Mouse (Mus musculus): Measurements from ENCODE around the gene Pycard. TPM values are rescaled to one million over a fixed set of nuclear protein-coding genes. Genes with fewer than 3 reads are reported as not detected.
A peak's percentile ranks its signal among the peaks of the same experiment; 100 is the strongest.
"Not testable (repeated sequence)": the region's sequence is repeated elsewhere in the genome, so short reads cannot be mapped to it uniquely, and the experiment has no call there.

The Pycard gene
- polyA plus RNA-seq, 1 experiment, result 19.9 TPM

DNA sequence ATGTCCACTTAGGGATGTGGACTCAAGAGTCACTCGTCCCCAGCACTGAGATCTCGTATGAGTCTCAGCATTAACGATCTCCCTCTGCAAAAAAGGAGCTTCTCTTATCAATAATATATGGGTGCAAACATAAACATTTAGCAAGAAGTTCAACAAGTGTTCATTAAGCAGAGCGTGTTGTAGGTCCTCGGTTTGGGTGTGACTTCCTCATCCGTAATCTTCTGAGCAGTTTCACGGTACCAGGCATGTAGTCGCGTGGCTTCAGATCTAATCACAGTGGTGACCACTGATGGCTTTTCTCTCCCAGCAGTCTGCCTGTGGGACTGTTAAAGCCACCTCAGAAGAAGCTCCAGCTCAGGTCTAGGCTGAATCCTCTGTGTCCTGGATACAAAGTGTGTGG is 30.7 kb upstream of the Pycard start:
- Histone ChIP-seq H3K27ac (ENCODE audit: control insufficient read depth, insufficient read depth, low read depth, low read length, poor library complexity) (peak overlapping the region; percentile 32; the same call in 1 of the 2 replicates), H3K4me3 (replicated peaks; ENCODE audit: control insufficient read depth, low read depth, low read length) (no peak overlapping the region), H3K4me1 (ENCODE audit: control insufficient read depth, insufficient read depth, low read length) (peaks cover 3% of the 10 kb centered on the region)
- TF ChIP-seq POLR2A (IDR thresholded peaks at IDR 0.05; ENCODE audit: borderline replicate concordance, control insufficient read depth, low read depth, low read length) (no peak), CTCF (IDR thresholded peaks at IDR 0.05; ENCODE audit: control insufficient read depth, insufficient read depth, low read length) (no peak)
- 54% methylated on average over 9 of the region's 9 CpGs for WGBS

DNA sequence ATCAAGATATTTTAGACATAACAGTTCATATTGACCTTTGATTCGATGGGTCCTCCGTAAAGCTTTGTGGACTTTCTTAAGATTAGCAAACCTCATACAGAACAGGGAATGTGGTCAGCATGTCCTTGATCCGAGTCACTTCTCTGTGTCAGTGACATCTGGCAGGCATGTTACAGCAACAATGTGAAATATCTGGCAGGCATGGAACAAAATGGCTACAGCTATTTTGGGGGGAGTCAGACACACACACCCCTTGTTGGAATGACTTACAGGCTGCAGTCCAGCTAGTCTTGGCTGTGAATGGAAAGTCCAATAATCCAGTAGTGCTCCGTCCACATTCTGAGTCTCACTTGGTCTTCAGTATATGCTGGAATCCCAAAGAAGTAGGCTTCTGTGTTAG is 29.9 kb upstream of the Pycard start:
- no peak overlapping the region for H3K4me3 ChIP-seq (replicated peaks; ENCODE audit: control insufficient read depth, low read depth, low read length)
- TF ChIP-seq POLR2A (IDR thresholded peaks at IDR 0.05; ENCODE audit: borderline replicate concordance, control insufficient read depth, low read depth, low read length) (no peak), CTCF (IDR thresholded peaks at IDR 0.05; ENCODE audit: control insufficient read depth, insufficient read depth, low read length) (no peak)
- 86% methylated on average over 4 of the region's 4 CpGs for WGBS
- peaks cover 3% of the 10 kb centered on the region for H3K4me1 ChIP-seq (ENCODE audit: control insufficient read depth, insufficient read depth, low read length)
- no peak overlapping the region for H3K27ac ChIP-seq (ENCODE audit: control insufficient read depth, insufficient read depth, low read depth, low read length, poor library complexity)

DNA sequence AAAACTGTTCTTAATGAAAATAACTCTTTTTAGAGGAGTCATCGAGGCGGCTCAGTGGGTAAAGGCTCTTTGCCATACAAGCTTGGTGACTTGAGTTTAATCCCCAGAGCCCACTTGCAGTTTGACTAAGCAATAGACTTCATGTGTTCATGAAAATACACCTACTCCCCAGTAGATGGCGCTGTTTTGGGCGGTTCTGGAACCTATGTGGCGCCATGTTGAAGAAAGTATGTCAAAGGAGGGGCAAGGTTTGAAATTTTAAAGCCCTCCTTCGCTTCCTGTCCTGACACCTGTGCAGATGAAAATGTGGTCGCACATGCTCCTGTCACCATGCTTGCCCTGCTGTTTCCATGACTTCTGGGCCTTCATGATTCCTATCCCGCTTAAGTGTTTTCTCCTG is 29.3 kb upstream of the Pycard start:
- Histone ChIP-seq H3K4me1 (ENCODE audit: control insufficient read depth, insufficient read depth, low read length) (peaks cover 3% of the 10 kb centered on the region), H3K27ac (ENCODE audit: control insufficient read depth, insufficient read depth, low read depth, low read length, poor library complexity) (no peak overlapping the region), H3K4me3 (replicated peaks; ENCODE audit: control insufficient read depth, low read depth, low read length) (no peak overlapping the region)
- TF ChIP-seq POLR2A (IDR thresholded peaks at IDR 0.05; ENCODE audit: borderline replicate concordance, control insufficient read depth, low read depth, low read length) (no peak), CTCF (IDR thresholded peaks at IDR 0.05; ENCODE audit: control insufficient read depth, insufficient read depth, low read length) (peak; percentile 36; the same call in 1 of the 2 replicates)
- WGBS, result 66% methylated on average over 8 of the region's 8 CpGs

DNA sequence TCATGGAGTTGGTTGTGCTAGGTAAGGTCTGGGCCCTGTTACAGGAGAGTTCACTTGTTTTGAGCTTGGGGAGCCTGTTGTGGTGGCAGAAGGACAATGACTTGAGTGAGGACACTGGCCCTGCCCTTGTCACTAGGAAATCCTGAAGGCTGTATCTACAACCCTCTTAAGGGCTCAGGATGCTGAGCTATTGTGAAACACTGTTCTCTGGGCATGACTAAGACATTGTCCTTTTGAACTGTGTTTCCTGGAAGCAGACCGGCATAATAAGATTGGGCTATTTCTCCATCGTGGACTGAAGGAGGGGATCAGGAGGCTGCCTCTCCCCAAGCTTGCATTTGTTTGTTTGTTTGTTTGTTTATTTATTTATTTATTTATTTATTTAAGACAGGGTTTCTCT is 25.5 kb upstream of the Pycard start:
- peaks cover 1% of the 10 kb centered on the region; the same call in 1 of the 2 replicates for H3K4me1 ChIP-seq (ENCODE audit: control insufficient read depth, insufficient read depth, low read length)
- H3K27ac ChIP-seq (ENCODE audit: control insufficient read depth, insufficient read depth, low read depth, low read length, poor library complexity), result no peak overlapping the region
- H3K4me3 ChIP-seq (replicated peaks; ENCODE audit: control insufficient read depth, low read depth, low read length), result no peak overlapping the region
- TF ChIP-seq CTCF (IDR thresholded peaks at IDR 0.05; ENCODE audit: control insufficient read depth, insufficient read depth, low read length) (no peak), POLR2A (IDR thresholded peaks at IDR 0.05; ENCODE audit: borderline replicate concordance, control insufficient read depth, low read depth, low read length) (no peak)
- WGBS, result 31% methylated on average over 2 of the region's 2 CpGs

DNA sequence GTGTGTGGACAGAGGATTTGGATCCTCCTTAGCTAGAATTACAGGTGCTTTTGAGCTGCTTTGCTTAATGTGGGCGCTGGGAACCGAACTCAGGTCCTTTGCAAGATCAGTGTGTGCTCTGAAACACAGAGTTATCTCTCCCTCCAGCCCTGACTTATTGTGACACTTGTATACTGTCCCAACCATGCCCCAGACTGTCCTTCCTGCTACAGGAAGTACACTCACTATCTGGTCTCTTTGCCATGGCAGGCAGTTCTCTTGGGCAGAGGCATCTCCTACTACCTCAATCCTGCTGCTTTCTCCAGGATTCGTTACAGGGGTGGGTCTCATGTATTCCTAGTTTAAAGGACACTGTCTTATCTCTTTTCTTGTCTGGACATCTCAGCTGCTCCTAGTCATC is 24.6 kb upstream of the Pycard start:
- H3K4me3 ChIP-seq (replicated peaks; ENCODE audit: control insufficient read depth, low read depth, low read length), result no peak overlapping the region
- WGBS, result 54% methylated on average over 3 of the region's 3 CpGs
- no peak overlapping the region for H3K27ac ChIP-seq (ENCODE audit: control insufficient read depth, insufficient read depth, low read depth, low read length, poor library complexity)
- TF ChIP-seq POLR2A (IDR thresholded peaks at IDR 0.05; ENCODE audit: borderline replicate concordance, control insufficient read depth, low read depth, low read length) (no peak), CTCF (IDR thresholded peaks at IDR 0.05; ENCODE audit: control insufficient read depth, insufficient read depth, low read length) (no peak)
- peaks cover 1% of the 10 kb centered on the region; the same call in 1 of the 2 replicates for H3K4me1 ChIP-seq (ENCODE audit: control insufficient read depth, insufficient read depth, low read length)

DNA sequence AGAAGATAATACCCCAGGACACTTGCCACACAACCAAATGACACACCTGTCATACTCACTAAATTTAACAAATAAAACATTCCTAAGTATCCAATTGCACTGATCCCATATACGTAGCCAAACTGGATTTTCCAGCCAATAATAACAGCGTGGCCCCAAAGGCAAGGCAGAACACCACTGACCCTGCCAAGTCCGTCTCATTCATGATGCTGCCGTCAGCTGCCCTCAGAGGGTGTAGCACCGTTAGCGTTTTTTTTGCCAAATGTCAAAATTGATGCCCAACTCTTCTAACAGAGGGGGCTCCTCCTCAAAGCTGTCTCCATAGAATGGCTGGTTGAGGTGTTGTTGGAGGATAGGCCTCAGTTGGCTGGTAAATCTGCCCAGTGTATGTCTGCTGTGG is 23.0 kb upstream of the Pycard start:
- Histone ChIP-seq H3K27ac (ENCODE audit: control insufficient read depth, insufficient read depth, low read depth, low read length, poor library complexity) (no peak overlapping the region), H3K4me1 (ENCODE audit: control insufficient read depth, insufficient read depth, low read length) (peaks cover 1% of the 10 kb centered on the region; the same call in 1 of the 2 replicates), H3K4me3 (replicated peaks; ENCODE audit: control insufficient read depth, low read depth, low read length) (no peak overlapping the region)
- TF ChIP-seq POLR2A (IDR thresholded peaks at IDR 0.05; ENCODE audit: borderline replicate concordance, control insufficient read depth, low read depth, low read length) (no peak), CTCF (IDR thresholded peaks at IDR 0.05; ENCODE audit: control insufficient read depth, insufficient read depth, low read length) (no peak)
- WGBS, result 87% methylated on average over 6 of the region's 6 CpGs

DNA sequence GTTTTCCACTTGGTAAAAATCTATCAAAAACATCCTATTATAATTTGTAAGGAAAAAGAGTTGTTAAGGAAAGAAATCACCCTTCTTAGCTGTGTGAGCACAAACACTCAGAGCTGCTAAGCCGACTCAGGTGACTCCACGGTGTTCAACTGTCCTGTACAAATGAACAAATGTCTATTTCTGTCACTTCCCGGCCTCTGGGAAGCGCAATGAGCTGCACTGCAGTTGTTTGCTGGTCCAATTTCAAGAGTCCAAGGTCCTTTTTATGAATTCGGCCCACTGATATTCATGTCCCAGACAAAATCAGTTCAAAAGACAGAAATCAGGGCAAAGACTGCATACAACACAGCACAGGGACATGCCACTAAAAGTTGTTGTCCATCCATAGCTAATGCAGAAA is 22.5 kb upstream of the Pycard start:
- WGBS, result 85% methylated on average over 5 of the region's 5 CpGs
- not testable (repeated sequence) for H3K27ac ChIP-seq (ENCODE audit: control insufficient read depth, insufficient read depth, low read depth, low read length, poor library complexity); H3K4me3 ChIP-seq (replicated peaks; ENCODE audit: control insufficient read depth, low read depth, low read length); H3K4me1 ChIP-seq (ENCODE audit: control insufficient read depth, insufficient read depth, low read length)

DNA sequence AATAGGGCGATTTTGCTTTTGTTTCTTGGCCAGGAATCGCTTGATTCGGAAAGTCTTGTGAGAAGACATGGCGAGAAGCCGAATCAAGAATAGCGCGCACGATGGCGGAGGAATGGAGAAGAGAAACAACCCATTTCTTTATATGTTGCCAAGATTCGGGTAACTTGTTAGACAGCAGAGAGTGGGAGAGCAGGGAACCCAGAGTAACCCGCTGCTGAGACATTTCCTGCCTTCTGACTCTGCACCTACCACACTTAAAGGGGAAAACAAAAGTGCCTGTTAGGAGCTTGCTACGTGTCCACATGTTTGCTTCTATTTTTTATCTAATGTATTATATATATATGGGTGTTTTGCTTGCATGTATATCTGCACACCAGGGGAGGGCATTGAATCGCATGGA is 19.4 kb upstream of the Pycard start:
- 73% methylated on average over 13 of the region's 13 CpGs for WGBS
- Histone ChIP-seq H3K4me1 (ENCODE audit: control insufficient read depth, insufficient read depth, low read length) (peaks cover 1% of the 10 kb centered on the region; the same call in 1 of the 2 replicates), H3K27ac (ENCODE audit: control insufficient read depth, insufficient read depth, low read depth, low read length, poor library complexity) (no peak overlapping the region), H3K4me3 (replicated peaks; ENCODE audit: control insufficient read depth, low read depth, low read length) (no peak overlapping the region)
- TF ChIP-seq POLR2A (IDR thresholded peaks at IDR 0.05; ENCODE audit: borderline replicate concordance, control insufficient read depth, low read depth, low read length) (no peak), CTCF (IDR thresholded peaks at IDR 0.05; ENCODE audit: control insufficient read depth, insufficient read depth, low read length) (no peak)

DNA sequence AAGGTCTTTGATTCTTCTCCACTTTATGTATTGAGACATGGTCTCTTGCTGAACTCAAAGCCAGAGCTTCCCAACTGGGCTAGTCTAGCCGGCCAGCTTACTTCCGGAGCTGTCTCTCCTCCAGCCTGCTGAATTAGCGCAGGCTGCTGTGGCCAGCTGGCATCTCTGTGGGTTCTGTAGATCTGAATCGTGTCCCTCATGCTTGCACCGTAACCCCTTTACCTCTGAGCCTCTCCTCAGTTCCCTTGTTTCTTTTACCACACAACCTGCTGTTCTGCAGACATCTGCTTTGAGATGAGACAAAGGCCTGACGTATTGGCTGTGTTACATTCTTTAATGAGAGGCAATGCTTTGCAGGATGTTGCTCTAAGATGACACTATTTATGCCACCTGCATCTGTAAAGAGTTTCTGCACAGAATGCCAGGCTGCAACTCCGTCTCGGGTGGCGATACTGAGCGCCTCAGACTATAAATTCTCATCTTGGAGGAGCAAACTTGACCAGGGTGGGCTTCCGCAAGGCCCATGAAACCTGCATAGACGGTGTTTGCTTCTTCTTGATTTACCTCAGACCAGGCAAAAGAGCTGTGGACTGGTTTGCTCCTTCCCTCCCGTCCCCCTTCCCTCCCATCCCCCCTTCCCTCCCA is 18.6 kb upstream of the Pycard start:
- 79% methylated on average over 13 of the region's 13 CpGs for WGBS

More for the DNA sequence above, 18.6 kb upstream of the Pycard start:
- H3K4me1 ChIP-seq (ENCODE audit: control insufficient read depth, insufficient read depth, low read length), result no peaks in the 10 kb centered on the region
- H3K4me3 ChIP-seq (replicated peaks; ENCODE audit: control insufficient read depth, low read depth, low read length), result no peak overlapping the region
- no peak overlapping the region for H3K27ac ChIP-seq (ENCODE audit: control insufficient read depth, insufficient read depth, low read depth, low read length, poor library complexity)
- TF ChIP-seq CTCF (IDR thresholded peaks at IDR 0.05; ENCODE audit: control insufficient read depth, insufficient read depth, low read length), result no peak
- TF ChIP-seq POLR2A (IDR thresholded peaks at IDR 0.05; ENCODE audit: borderline replicate concordance, control insufficient read depth, low read depth, low read length), result no peak
